Mouse (Mus musculus): ENCODE data around the gene Mfsd4b3. TPM values are rescaled to one million over a fixed set of nuclear protein-coding genes. Genes with fewer than 3 reads are reported as not detected.
"Not testable (repeated sequence)": the region's sequence is repeated elsewhere in the genome, so short reads cannot be mapped to it uniquely, and the experiment has no call there.

Mfsd4b3 gene
- not detected in 2 replicates for polyA plus RNA-seq (2015; fragmentation: Nextera tagmentation; extraction: Ambion mirVana)

- peak within 1 kb of the TSS; percentile 85 for H3K4me2 ChIP-seq
- H3K4me3 ChIP-seq, result peak within 1 kb of the TSS; percentile 48
- H3K36me3 ChIP-seq (ENCODE audit: poor library complexity, severe bottlenecking), result no peaks in the 10 kb centered on the region
- peak within 1 kb of the TSS; percentile 62 for H3K9ac ChIP-seq
- WGBS, result under 1% methylated on average over 38 of the region's 38 CpGs
- no peaks in the 10 kb centered on the region for H3K27me3 ChIP-seq
- no peak within 1 kb of the TSS for H3K27ac ChIP-seq
- peak; percentile 99 for ATAC-seq
- no peaks in the 10 kb centered on the region for H3K9me3 ChIP-seq (replicated peaks)
- H3K4me1 ChIP-seq, result peaks cover 7% of the 10 kb centered on the region; the same call in 1 of the 2 replicates
Measured at GRCm38 (mm10) chr10:39959761-39960440, at the start of gene Mfsd4b3. Gene Mfsd4b3, minus strand, starts transcription at chr10:39960153.

- Histone ChIP-seq H3K4me1 (0 out of 2 replicates have a peak, but pooled peaks cover 3% of the 10 kb centered on the region), H3K27ac (no peak overlapping the region), H3K36me3 (ENCODE audit: poor library complexity, severe bottlenecking) (no peaks in the 10 kb centered on the region), H3K27me3 (no peaks in the 10 kb centered on the region), H3K9ac (no peak overlapping the region), H3K4me2 (no peak overlapping the region), H3K4me3 (no peak overlapping the region), H3K9me3 (replicated peaks) (no peaks in the 10 kb centered on the region)
- 86% methylated on average over 11 of the region's 11 CpGs for WGBS
- ATAC-seq, result no peak
Measured at GRCm38 (mm10) chr10:40009591-40009990, 49.6 kb upstream of the Mfsd4b3 start.

- H3K9me3 ChIP-seq (replicated peaks); H3K27me3 ChIP-seq; H3K4me1 ChIP-seq; H3K9ac ChIP-seq; H3K36me3 ChIP-seq (ENCODE audit: poor library complexity, severe bottlenecking); H3K27ac ChIP-seq; ATAC-seq; H3K4me2 ChIP-seq; H3K4me3 ChIP-seq: not testable (repeated sequence)
- 83% methylated on average over 4 of the region's 4 CpGs for WGBS
Measured at GRCm38 (mm10) chr10:40008847-40009246, 48.9 kb upstream of the Mfsd4b3 start.

GRCm38 (mm10) chr10:40007953-40008352 lies 48.0 kb upstream of the Mfsd4b3 start:
- no peak for ATAC-seq
- 88% methylated on average over 4 of the region's 4 CpGs for WGBS
- Histone ChIP-seq H3K27me3 (no peaks in the 10 kb centered on the region), H3K27ac (no peak overlapping the region), H3K36me3 (ENCODE audit: poor library complexity, severe bottlenecking) (no peaks in the 10 kb centered on the region), H3K4me3 (no peak overlapping the region), H3K4me1 (0 out of 2 replicates have a peak, but pooled peaks cover 3% of the 10 kb centered on the region), H3K4me2 (no peak overlapping the region), H3K9ac (no peak overlapping the region), H3K9me3 (replicated peaks) (no peaks in the 10 kb centered on the region)

- no peak overlapping the region for H3K4me2 ChIP-seq
- WGBS, result 48% methylated on average over 10 of the region's 10 CpGs
- no peaks in the 10 kb centered on the region for H3K9me3 ChIP-seq (replicated peaks)
- no peaks in the 10 kb centered on the region for H3K27me3 ChIP-seq
- no peak overlapping the region for H3K9ac ChIP-seq
- no peak for ATAC-seq
- no peak overlapping the region for H3K27ac ChIP-seq
- no peaks in the 10 kb centered on the region for H3K36me3 ChIP-seq (ENCODE audit: poor library complexity, severe bottlenecking)
- no peak overlapping the region for H3K4me3 ChIP-seq
- H3K4me1 ChIP-seq, result 0 out of 2 replicates have a peak, but pooled peaks cover 3% of the 10 kb centered on the region
Measured at GRCm38 (mm10) chr10:40006963-40007362, 47.0 kb upstream of the Mfsd4b3 start.

GRCm38 (mm10) chr10:40000746-40001145 lies 40.8 kb upstream of the Mfsd4b3 start:
- no peak for ATAC-seq
- no peaks in the 10 kb centered on the region for H3K27me3 ChIP-seq
- no peaks in the 10 kb centered on the region for H3K4me1 ChIP-seq
- no peak overlapping the region for H3K9ac ChIP-seq
- no peaks in the 10 kb centered on the region for H3K36me3 ChIP-seq (ENCODE audit: poor library complexity, severe bottlenecking)
- 88% methylated on average over 2 of the region's 2 CpGs for WGBS
- H3K9me3 ChIP-seq (replicated peaks), result no peaks in the 10 kb centered on the region
- H3K4me2 ChIP-seq, result no peak overlapping the region
- no peak overlapping the region for H3K27ac ChIP-seq
- H3K4me3 ChIP-seq, result no peak overlapping the region

- ATAC-seq, result no peak
- no peaks in the 10 kb centered on the region for H3K36me3 ChIP-seq (ENCODE audit: poor library complexity, severe bottlenecking)
- no peak overlapping the region for H3K27ac ChIP-seq
- 82% methylated on average over 4 of the region's 4 CpGs for WGBS
- no peak overlapping the region for H3K4me3 ChIP-seq
- H3K9ac ChIP-seq, result no peak overlapping the region
- no peaks in the 10 kb centered on the region for H3K4me1 ChIP-seq
- no peaks in the 10 kb centered on the region for H3K9me3 ChIP-seq (replicated peaks)
- no peaks in the 10 kb centered on the region for H3K27me3 ChIP-seq
- H3K4me2 ChIP-seq, result no peak overlapping the region
Measured at GRCm38 (mm10) chr10:39991155-39991554, 31.2 kb upstream of the Mfsd4b3 start.

- no peak within 1 kb of the TSS for H3K4me2 ChIP-seq
- no peak for ATAC-seq
- H3K27me3 ChIP-seq, result no peaks in the 10 kb centered on the region
- H3K4me3 ChIP-seq, result no peak within 1 kb of the TSS
- no peaks in the 10 kb centered on the region for H3K4me1 ChIP-seq
- no peak within 1 kb of the TSS for H3K9ac ChIP-seq
- no peaks in the 10 kb centered on the region for H3K9me3 ChIP-seq (replicated peaks)
- no peak within 1 kb of the TSS for H3K27ac ChIP-seq
- 94% methylated on average over 12 of the region's 12 CpGs for WGBS
- H3K36me3 ChIP-seq (ENCODE audit: poor library complexity, severe bottlenecking), result no peaks in the 10 kb centered on the region
Measured at GRCm38 (mm10) chr10:39986466-39986865, 26.5 kb upstream of the Mfsd4b3 start, which contains the start of gene Mfsd4b5. Gene Mfsd4b5, minus strand, starts transcription at chr10:39986646.

- H3K4me2 ChIP-seq, result no peak overlapping the region
- ATAC-seq, result no peak
- no peaks in the 10 kb centered on the region for H3K27me3 ChIP-seq
- peaks cover 8% of the 10 kb centered on the region; the same call in 1 of the 2 replicates for H3K9me3 ChIP-seq (replicated peaks)
- H3K9ac ChIP-seq, result no peak overlapping the region
- H3K36me3 ChIP-seq (ENCODE audit: poor library complexity, severe bottlenecking), result 0 out of 2 replicates have a peak, but pooled peaks cover 2% of the 10 kb centered on the region
- H3K4me3 ChIP-seq, result no peak overlapping the region
- no peak overlapping the region for H3K27ac ChIP-seq
- H3K4me1 ChIP-seq, result no peaks in the 10 kb centered on the region
- 80% methylated on average over 5 of the region's 5 CpGs for WGBS
Measured at GRCm38 (mm10) chr10:39982604-39983003, 22.7 kb upstream of the Mfsd4b3 start.

GRCm38 (mm10) chr10:39978231-39978630 lies 18.3 kb upstream of the Mfsd4b3 start:
- ATAC-seq, result no peak
- Histone ChIP-seq H3K27me3 (no peaks in the 10 kb centered on the region), H3K9ac (no peak overlapping the region), H3K36me3 (ENCODE audit: poor library complexity, severe bottlenecking) (0 out of 2 replicates have a peak, but pooled peaks cover 2% of the 10 kb centered on the region), H3K4me1 (no peaks in the 10 kb centered on the region), H3K9me3 (replicated peaks) (peaks cover 10% of the 10 kb centered on the region; the same call in 1 of the 2 replicates), H3K4me3 (no peak overlapping the region), H3K4me2 (no peak overlapping the region), H3K27ac (no peak overlapping the region)
- WGBS, result 93% methylated on average over 1 of the region's 1 CpGs

- no peak overlapping the region for H3K4me3 ChIP-seq
- peaks cover 10% of the 10 kb centered on the region; the same call in 1 of the 2 replicates for H3K9me3 ChIP-seq (replicated peaks)
Measured at GRCm38 (mm10) chr10:39977346-39977745, 17.4 kb upstream of the Mfsd4b3 start.

GRCm38 (mm10) chr10:39975771-39976170 lies 15.8 kb upstream of the Mfsd4b3 start:
- Histone ChIP-seq H3K4me1 (no peaks in the 10 kb centered on the region), H3K4me3 (no peak overlapping the region), H3K27ac (no peak overlapping the region), H3K9me3 (replicated peaks) (peaks cover 10% of the 10 kb centered on the region; the same call in 1 of the 2 replicates), H3K27me3 (no peaks in the 10 kb centered on the region), H3K36me3 (ENCODE audit: poor library complexity, severe bottlenecking) (0 out of 2 replicates have a peak, but pooled peaks cover 2% of the 10 kb centered on the region), H3K4me2 (no peak overlapping the region), H3K9ac (no peak overlapping the region)
- WGBS, result 38% methylated on average over 2 of the region's 2 CpGs
- no peak for ATAC-seq

More at GRCm38 (mm10) chr10:39977346-39977745, 17.4 kb upstream of the Mfsd4b3 start:
- WGBS, result 93% methylated on average over 4 of the region's 4 CpGs
- Histone ChIP-seq H3K4me1 (no peaks in the 10 kb centered on the region), H3K9ac (no peak overlapping the region), H3K4me2 (no peak overlapping the region), H3K36me3 (ENCODE audit: poor library complexity, severe bottlenecking) (0 out of 2 replicates have a peak, but pooled peaks cover 2% of the 10 kb centered on the region), H3K27me3 (no peaks in the 10 kb centered on the region), H3K27ac (no peak overlapping the region)
- ATAC-seq, result no peak
